Mouse (Mus musculus): Measurements from ENCODE around the gene Grip1.

Gene Grip1

DNA sequence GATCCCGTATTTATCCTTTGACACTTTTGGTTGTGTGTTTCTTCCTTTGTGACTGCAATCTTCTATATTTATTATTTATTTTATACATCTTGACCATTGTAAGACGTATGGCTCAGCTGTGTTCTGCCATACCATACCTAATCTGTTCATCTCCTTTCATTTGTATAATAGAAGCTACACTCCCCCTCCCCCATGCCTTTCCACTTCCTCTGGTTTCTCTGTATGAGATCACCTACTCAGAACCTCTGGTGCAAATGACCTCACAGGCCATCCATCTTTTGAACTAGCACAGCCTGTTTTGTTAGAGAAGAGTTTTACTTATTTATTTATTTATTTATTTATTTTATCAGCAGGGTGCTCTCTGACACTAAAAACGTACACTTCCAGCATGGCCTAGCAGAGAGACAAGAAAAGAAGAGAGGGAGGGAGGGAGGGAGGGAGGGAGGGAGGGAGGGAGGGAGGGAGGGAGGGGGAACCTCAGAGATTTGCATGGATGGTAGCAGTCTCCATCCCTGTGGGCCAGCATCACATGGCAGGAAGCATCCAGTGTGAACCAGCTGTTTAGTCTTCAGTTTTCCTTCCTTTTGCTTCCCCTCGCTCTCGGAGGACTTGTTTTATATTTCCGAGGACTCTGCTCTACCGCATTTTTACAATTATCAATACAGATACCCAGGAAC lies 207.2 kb downstream of the Grip1 start:
- in situ Hi-C loops (cut with MseI, MboI) = no loop called here

DNA sequence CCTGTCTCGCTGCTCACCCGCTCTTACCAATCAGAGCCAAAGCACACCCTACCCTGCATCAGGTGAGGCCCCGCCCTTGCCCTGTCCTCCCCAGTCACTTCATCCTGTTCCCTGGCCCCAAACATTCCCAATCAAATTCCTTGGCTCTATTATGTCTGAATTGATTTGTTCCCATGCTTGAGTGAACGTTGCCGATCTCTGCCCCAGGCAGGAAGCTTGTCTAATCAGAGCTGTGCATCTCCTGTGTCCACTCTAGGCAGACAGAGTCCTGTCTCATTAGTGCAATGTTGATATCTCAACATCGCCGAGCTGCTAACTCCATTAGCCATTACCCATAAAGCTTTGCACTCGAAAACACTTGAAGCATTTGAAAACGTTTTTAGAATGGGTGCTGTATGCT lies 210.0 kb downstream of the Grip1 start:
- in situ Hi-C loops (cut with MseI, MboI) = no loop called here

DNA sequence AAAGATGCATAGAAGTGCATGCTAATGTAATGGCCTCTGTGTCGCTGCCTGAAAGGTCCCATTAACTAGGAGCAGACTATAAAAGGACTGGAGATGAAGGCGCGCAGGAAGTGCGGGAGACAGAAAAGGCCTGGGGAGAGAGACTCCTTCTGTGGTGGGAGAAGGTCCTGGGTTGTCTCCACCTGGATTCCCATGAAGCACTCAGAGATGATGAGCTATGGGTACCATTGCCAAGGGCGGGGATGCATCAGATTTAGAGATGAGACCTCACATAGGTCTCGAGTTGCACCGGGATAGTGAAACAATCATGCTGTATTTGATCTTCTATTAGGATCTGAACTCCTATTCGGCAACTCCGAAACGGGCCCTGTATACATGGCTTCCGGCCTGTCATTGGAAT lies 212.8 kb downstream of the Grip1 start:
- in situ Hi-C loops (cut with MseI, MboI) = no loop called here

DNA sequence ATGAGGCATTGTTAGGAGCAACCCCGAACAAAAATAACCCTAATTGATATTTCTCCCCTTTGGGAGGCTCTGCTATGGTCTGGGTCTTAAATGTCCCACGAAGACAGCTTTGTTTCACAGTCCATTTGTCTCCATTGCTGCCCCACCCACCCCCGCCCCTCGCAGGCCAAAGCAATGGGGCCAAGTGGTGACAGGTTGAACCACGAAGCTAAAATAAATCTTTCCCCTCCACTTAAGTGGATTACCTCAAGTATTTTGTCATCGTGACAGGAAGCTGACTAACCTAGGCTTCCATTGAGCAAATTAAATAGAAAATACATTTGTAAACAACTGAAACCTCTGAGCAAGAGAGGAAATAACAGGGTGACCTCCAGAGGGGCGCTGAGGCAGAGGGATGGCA lies 216.8 kb downstream of the Grip1 start:
- in situ Hi-C loops (cut with MseI, MboI) = no loop called here

DNA sequence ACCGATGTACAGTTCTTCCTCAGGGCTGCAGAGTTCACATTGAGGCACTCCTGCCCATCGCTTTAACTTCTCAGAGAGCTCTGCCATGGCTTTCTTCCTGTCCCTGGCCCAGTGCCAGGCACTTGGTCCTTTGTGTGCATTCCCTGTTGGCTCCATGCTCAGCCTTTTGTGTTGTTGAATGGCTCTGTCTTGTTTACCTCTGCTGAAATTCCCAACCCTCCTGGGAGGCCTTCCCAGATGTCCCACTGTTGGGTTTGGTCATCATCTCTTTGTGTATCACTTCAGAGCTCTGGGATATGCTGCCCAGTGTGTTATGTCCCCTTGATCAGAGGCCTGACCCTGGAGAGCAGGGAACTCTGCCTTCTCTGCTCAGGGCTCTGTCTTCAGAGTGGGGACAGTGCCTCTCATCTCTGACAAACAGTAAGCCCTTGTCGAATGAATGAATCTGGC lies 230.8 kb downstream of the Grip1 start:
- in situ Hi-C loops (cut with MseI, MboI) = no loop called here

DNA sequence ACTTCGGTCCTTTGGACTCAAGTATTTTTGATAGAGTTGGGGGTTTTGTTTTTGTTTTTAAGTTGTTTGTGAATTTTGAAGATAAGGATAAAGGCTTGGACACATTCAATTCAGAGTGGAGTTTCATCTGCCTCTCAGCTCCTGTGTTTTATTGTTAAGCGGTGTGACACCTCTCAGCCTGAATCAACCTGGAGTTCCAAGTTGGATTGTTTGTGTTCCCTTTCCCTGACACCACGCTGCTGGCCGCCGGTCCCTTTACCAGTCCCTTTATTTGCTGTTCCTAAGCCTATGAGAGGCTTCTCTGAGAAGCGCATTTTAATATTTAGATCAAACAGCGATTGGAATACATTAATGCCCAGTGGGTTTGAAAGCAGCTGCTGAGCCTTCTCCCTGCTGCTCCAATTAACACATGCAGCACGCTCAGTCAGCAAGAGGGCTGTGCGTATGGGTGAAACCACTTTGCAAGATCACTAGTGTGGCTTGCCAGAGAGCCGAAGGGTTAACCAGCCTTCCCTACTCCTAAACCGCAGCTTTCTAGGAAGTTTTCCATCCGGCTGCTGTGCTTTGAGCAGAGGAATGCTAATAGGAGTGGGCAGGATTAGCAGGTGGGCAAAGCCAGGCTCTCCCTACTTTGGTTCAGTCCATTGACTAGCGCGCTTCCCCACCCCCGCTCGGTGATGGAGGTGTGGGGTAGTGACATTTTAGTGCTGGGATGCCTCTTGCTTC lies 237.9 kb downstream of the Grip1 start:
- in situ Hi-C loops (cut with MseI, MboI) = no loop called here

DNA sequence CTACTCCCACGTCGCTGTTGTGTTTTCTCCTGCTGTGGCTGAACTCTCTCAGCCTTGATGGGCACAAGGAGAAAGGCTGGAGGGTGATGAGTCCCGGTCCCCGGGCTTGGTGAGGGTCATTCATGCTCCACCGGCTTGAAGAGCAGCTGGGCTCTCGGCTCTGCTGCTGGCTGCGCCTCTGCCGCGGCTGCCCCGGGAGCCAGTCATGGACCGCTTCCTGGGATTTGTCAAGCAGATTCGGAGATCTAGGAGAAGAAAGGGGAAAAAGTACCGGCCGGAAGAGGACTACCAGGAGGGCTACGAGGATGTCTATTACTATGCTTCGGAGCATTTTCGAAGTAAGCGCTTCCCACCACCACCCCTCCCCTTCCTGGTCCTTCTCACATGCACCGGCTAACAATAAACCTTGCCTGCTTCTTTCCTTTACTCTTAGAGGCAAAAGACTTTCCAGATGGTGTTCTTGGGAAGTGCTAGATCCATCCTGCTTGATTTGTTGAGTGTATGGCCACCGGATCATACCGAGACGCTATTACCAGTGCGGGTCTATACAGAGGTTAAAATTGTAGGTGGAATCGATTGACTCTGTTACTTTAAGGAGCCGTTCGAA lies 238.8 kb downstream of the Grip1 start:
- in situ Hi-C loops (cut with MseI, MboI) = no loop called here

DNA sequence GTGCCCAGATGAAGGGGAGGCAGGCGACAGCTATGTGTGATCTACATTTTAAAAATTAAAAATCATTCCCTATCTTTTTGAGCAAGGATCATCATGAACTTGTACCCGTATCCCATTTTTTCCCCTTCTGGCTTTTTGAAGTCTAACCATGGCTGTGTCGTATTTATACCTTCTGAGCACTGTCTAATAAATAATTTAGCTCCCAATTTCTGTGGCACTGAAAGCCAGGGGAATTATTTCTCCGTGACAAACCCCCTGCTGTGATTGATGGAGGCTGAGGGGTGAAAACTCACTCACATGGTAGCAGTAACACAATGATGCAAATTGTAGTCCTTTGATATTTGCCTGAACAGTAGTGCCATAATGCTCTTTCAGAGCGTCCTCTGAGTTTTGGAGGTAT lies 239.8 kb downstream of the Grip1 start:
- in situ Hi-C loops (cut with MseI, MboI) = no loop called here

DNA sequence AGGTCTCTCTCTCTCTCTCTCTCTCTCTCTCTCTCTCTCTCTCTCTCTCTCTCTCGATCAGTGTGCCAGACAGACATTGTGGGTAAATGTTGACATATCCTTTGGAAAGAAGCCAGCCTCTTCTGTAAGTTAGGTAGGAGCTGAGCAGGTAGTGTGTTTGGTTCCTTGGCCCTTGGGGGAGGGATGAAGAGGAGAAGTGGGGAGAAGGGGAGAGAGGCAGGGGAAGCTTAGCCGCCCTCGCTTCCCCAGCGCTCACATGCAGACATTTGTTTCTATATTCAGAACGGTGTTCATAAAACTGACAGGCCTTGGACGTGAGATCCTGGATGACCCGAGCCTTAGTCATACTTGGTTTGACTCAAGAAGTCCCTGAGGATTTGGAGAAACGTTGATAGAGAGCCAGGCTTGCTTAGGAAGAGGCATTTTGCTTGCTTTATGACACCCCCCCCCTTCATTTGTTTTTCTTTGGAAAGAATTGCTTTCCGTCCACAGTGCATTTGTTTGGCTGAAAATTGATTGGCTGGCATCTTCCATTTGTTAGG lies 243.7 kb downstream of the Grip1 start:
- in situ Hi-C loops (cut with MseI, MboI) = no loop called here

DNA sequence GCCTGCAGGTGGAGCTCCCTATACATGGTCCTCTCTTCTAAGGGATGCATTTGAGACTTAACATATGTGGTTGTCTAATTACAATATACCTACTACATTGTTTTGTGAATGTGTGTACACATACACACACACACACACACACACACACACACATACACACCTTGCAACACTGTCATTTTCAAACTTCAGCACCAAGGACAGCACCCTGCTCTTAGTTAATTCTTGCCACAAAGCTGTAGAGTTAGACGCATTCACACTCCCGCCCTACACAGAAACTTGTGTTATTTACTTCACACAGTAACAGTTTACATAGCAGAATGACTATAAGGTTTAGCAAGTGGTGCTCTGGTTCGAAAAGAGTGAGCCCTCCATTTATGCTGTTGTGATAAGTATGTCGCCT lies 251.7 kb downstream of the Grip1 start:
- in situ Hi-C loops (cut with MseI, MboI) = no loop called here

DNA sequence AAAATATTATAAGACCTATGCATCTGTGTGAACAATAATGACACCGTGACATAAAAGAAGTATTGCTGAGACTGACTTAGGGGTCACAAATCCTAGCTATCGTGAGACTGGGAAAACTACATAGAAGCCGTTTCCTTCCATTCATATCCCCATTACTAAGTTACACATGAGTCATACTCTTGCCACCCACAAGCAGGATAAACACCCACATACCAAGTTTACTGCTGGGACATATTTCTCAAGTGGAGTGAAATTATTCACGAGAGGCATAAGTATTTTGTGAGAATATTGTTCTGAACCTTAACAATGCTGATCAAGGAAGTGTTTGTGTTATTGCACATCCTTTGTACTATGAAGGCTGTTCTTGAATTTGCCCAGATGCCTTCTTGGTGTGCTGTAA lies 252.7 kb downstream of the Grip1 start:
- in situ Hi-C loops (cut with MseI, MboI) = no loop called here

DNA sequence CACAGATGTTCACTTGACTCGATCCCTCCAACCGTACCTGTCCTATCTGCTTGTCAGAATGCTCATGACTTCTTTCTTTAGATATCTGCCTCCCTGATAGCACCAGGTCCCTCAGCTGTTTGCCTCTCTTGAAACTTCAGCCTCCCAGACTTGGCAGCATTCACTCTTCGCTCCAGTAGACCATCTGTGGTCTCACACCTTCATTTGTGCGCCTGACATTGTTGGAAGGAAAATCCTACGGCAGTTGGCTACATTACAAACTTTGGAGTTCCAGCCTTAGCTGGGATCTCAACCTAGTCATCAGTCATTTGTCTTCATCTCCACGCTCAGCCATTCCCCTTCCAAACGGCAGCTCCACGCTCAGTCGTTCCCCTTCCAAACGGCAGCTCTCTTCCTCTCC lies 253.4 kb downstream of the Grip1 start:
- in situ Hi-C loops (cut with MseI, MboI) = no loop called here

DNA sequence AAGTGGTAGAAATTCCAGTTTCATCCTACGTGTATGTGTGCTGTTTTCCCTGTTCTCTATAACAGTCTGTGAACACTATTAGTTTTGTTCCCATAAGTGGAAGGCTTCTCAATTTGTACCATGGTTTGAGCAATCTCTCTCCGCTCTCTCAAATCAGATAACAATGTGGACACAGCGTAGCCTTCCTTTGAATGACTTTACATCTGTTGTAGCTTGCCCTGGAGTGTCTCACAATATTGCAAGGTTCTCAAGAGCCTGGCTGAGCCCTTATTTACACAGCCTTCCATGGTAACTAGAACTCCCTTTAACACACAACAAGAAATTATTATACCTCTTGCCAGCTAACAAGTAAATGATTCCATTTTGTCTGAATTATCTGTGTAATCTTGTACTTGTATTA lies 268.3 kb downstream of the Grip1 start:
- in situ Hi-C loops (cut with MseI, MboI) = no loop called here

DNA sequence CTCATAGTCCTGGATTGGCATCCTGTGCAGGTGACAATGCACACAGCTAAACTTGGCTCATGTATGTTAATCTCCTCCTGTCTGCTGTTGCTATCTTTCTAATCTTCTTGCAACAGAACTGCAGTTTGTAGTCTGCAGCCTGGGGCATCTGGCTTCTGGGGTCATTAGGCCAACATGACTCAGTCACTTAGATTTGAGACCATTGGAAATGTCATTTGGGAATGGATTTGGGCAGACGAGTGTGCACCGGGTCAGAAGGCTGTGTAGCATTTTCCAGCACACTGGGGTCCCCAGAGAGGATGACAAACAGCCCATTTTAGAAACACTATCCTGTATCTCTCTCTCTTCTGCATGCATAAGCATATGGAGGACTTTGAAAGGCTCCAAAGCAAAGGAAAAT lies 268.8 kb downstream of the Grip1 start:
- in situ Hi-C loops (cut with MseI, MboI) = no loop called here

DNA sequence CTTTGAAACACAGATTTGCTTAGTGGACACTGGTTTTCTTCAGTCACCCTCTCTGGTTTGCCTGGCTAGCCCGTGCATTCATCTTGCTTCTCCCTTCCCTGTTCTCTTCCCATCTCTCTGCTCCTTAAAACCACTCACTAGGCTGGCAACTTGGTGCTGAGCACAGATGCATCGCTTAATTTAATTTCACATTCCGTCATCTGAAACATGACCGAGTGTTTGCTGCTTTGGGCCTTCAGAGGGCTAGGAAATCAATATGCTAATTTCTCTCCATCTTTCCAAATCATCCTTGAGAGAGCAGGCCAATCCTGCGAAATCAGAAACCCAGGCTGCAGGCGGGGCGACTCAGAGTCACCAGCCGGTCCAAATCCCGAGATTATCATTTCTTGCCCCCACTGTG lies 270.0 kb downstream of the Grip1 start:
- in situ Hi-C loops (cut with MseI, MboI) = no loop called here

DNA sequence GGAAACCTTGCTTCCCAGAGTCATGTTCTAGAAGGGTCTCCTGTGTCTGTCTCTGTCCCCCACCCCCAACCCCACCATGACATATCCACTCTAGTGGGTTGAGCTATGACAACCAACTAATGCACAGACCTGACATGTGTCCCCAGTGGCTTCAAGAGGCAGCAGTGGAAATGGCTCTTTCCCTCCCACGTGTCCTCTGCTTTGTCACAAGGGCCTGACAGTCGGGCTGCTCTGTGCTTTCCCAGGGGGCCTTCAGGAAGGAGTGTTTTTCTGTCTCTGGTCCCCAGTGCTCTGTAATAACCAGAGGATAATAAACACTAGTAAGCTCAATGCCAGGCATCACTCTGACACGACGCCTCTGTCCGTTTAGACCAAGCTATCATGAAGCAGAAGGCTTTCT lies 271.7 kb downstream of the Grip1 start:
- in situ Hi-C loops (cut with MseI, MboI) = no loop called here

DNA sequence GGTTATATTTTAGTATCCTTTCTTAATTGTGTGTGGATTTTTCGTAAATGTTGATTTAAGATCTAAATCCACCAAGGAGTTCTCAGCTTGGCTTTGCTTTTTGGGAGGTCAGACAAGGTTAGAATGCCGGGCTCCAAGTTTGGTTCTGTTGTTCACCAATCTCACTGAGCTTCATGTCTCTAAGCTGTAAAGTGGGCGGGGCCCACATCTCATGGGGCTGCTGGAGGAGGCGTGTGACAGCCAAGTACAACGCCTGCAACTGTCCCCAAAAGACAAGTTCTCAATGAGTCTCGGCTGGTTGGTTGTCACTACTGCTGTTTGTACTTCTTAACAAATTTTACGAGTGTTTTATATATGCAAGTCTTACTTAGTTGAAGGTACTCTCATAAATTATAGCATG lies 272.3 kb downstream of the Grip1 start:
- in situ Hi-C loops (cut with MseI, MboI) = no loop called here

DNA sequence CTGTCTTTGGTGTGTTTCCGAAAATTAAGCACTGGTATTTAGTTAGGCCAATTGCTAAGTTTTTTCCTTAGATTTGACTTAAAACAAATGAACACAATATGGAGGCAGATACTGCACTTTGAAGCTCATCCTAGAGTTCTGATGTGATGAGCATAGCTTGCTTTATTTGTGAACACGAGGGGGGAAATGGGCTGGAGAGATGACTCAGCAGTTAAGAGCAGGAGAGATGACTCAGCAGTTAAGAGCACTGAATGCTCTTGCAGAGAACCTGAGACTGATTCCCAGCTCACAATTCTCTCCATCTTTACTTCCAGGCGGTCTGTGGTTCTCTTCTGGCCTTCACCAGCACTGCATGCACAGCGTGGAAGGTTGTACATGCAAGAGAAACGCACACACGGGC lies 273.3 kb downstream of the Grip1 start:
- in situ Hi-C loops (cut with MseI, MboI) = no loop called here

DNA sequence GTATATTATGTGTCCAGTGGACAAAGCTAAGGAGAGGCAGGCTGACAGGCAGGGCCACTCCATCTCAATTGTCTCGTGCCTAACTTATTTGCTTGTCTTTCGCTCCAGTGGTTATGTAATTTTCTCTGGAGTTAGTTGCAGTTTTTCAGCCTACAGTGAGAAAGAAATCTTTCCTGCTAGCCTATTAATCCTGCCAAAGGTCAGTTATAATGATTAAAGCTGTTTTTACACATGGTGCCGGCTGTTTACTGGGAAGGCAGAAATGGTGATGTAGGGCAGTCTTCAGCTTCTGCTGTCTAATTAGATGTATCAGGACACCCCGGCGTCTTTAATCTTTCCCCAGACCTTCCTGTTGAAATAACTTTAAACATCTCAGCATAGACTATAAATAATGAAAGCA lies 276.6 kb downstream of the Grip1 start:
- in situ Hi-C loops (cut with MseI, MboI) = no loop called here

DNA sequence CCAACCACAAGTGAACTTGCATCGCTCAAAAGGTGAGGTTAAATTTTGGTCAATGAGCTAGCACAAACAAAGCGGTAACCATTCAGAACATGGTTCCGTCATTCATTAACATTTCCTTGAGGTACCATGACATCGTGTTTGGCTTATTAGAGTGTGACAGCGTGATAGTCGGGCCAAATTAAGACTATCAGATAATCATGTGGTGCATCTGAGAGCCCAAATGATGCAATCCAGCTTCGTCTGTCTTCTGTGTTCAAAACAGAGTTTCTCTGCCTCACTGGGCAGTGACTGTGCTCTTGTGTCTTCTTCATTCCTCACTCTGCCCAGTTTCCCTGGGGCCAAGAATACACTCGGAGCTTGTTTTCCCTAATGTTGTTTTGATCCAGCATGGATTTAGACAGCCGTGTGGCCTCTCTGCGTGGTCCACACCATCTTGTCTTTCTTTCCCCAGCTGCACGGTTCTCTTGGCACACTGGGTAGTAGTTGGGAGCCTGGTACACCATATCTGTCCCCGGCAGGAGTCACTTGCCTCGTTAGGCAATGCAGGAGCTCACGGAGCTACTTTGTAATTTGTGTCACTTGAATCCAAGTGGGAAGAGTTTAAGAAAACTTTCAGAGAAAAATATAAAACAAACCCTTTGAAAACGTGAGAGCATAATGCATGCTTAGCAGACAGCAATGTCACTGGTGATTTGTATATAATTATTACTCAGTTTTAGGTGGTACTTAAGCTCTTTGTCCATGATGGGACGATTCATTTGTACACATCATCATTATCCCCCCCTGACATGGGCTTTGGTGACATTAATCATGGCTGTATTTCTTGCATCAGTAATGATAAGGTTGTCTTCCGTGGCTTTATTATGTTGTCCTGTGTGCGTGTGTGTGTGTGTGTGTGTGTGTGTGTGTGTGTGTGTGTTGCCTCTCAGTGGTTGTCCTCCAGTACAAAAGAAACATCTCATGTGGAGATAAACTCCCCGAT lies 281.7 kb downstream of the Grip1 start:
- in situ Hi-C loops (cut with MseI, MboI) = no loop called here

DNA sequence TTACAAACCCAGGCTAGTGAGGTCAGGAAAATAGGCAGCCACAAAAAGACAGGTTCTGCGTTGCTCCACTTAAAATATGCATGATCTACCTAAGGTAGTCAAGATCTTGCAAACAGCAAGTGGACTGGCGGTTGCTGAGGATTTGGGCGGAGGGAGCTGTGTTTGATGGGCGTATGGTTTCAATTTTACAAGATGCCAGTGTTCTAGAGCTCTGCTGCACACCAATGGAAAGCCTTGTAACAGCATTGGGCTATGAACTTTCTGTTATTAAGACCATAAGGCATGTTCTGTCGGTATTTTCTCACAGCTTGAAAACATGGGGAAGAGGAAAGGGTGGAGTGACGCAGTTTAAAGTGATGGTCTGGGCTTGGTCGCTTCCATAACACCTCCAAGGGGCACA lies 285.8 kb downstream of the Grip1 start:
- in situ Hi-C loops (cut with MseI, MboI) = no loop called here

DNA sequence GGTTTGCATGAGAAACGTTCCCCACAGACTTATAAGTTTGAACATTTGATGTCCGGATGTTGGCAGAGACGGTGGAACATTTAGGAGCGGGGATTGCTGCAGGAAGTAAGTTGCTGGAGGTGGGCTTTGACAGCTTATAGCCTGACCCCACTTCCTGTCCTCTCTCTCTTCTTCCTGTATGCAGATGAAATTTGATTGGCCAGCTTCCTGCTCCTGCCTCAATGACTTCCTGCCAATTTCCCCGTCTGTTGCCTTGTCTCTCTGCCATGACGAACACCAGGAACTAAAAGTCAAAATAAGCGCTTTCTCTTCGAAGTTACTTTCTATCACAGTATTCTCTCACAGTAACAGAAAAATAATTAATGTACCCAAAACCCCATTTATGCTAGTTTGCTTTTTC lies 289.1 kb downstream of the Grip1 start:
- in situ Hi-C loops (cut with MseI, MboI) = no loop called here

Measured in mouse trophoblast stem cell (cell line).